Mouse (Mus musculus) kidney, adult 2 months (tissue): ENCODE measurements around the gene Wdr63.

Experiments
- CTCF ChIP-seq: fragments of 200-500 bp; conservative IDR thresholded peaks from 2 replicates; pipeline ENCODE4 v1.5.1; 2011; ENCODE audit warnings: low read depth, mild to moderate bottlenecking, control low read depth, low read length, moderate library complexity, mixed read lengths; ENCODE audit not compliant: insufficient read depth, insufficient read length
- POLR2A ChIP-seq: fragments of 200-500 bp; IDR thresholded peaks from one replicate; pipeline ENCODE4 v1.6.1; 2011; ENCODE audit warnings: low read depth, low read length, control low read depth

GRCm38 (mm10) chr3:146037906-146038305 is 70.0 kb downstream of the Wdr63 start:
- TF ChIP-seq CTCF (no peak), POLR2A (no peak)
